Mouse (Mus musculus): Measurements from ENCODE around the gene Cdh23.

GRCm38 (mm10) chr10:60292209-60292608, 404.1 kb downstream of the Cdh23 start:
- no peak for TF ChIP-seq CTCF (IDR thresholded peaks at IDR 0.05; ENCODE audit: low read depth)
- no peak for TF ChIP-seq EP300 (IDR thresholded peaks at IDR 0.05; ENCODE audit: low read depth)

All from heart, postnatal 0 days (tissue).